Comparison of ENCODE assay signal across 8 mouse cellular contexts in genomic region chr9:106169917-106170316, GRCm38 (mm10). TPM values are rescaled to one million over a fixed set of nuclear protein-coding genes. Genes with fewer than 3 reads are reported as not detected.
A peak's percentile ranks its signal among the peaks of the same experiment; 100 is the strongest.
DNase-seq lines count a peak whose midpoint lies in the region; ATAC-seq and TF ChIP-seq lines count a peak whose summit lies in the region.

No protein-coding gene starts in this region.

- TF ChIP-seq RAD21 in CH12.LX (IDR thresholded peaks at IDR 0.05; ENCODE audit: low read depth, low read length), result no peak

- in situ Hi-C loops in CH12.LX (cut with MboI; ENCODE audit: low pct_ligation_motif_present, low pct_unique_long_range_greater_than_20kb, low sequenced_read_pairs), result loop anchor here (10.0 kb wide), 1 partner anchor 105 kb away; no protein-coding TSS in a partner anchor

- intact Hi-C loops in gastrocnemius, adult 2 months (cut with DNase I), result loop anchor here (2.0 to 10.0 kb wide), 3 partner anchors 37 to 255 kb away; partner anchors contain the start of genes Poc1a and Rpl29
- intact Hi-C loops in gastrocnemius, postnatal 36 days (cut with DNase I), result loop anchor here (5.0 to 10.0 kb wide), 2 partner anchors 37 to 265 kb away; partner anchors contain the start of gene Acy1

- TF ChIP-seq CTCF in gastrocnemius, adult 2 months (IDR thresholded peaks at IDR 0.05), result no peak
- no peak for TF ChIP-seq CTCF in CH12.LX (conservative IDR thresholded peaks at IDR 0.05 in 1 of 2, IDR thresholded peaks at IDR 0.05 in 1 of 2; ENCODE audit: low read depth in 2 of 2, low read length in 2 of 2)

- peak overlapping the region; percentile 98 for H3K27ac ChIP-seq in gastrocnemius, adult 2 months
- no peak overlapping the region for H3K27ac ChIP-seq in CH12.LX (ENCODE audit: insufficient read depth, low read depth)
- 0 out of 2 replicates have a peak overlapping the region, but pooled peaks have one; percentile 98 for H3K27ac ChIP-seq in forebrain, embryonic 15.5 days (replicated peaks)
- no peak overlapping the region for H3K27ac ChIP-seq in liver, embryonic 13.5 days

- ATAC-seq in forebrain, embryonic 15.5 days (replicated peaks), result no peak
- no peak for ATAC-seq in liver, embryonic 13.5 days (ENCODE audit: low read depth)

- H3K4me1 ChIP-seq in CH12.LX (ENCODE audit: control insufficient read depth in 1 of 2, insufficient read depth in 2 of 2), result peaks cover 6 to 23% of the 10 kb centered on the region in 2 experiments; a peak in 3 of 4 replicates
- H3K4me1 ChIP-seq in forebrain, embryonic 15.5 days, result peaks cover 36% of the 10 kb centered on the region
- H3K4me1 ChIP-seq in liver, embryonic 13.5 days (replicated peaks), result peaks cover 38% of the 10 kb centered on the region

- H3K36me3 ChIP-seq in CH12.LX (replicated peaks in 1 of 2; ENCODE audit: control insufficient read depth in 1 of 2, insufficient read depth in 1 of 2, low read length in 1 of 2), result peaks cover 0 to 6% of the 10 kb centered on the region in 2 experiments
- H3K36me3 ChIP-seq in forebrain, embryonic 15.5 days, result no peaks in the 10 kb centered on the region
- H3K36me3 ChIP-seq in liver, embryonic 13.5 days, result peaks cover 6% of the 10 kb centered on the region; the same call in 1 of the 2 replicates

- DNase-seq in gastrocnemius, adult 2 months, result no peak
- DNase-seq in gastrocnemius, postnatal 36 days, result no peak
- no peak for DNase-seq in CH12.LX (ENCODE audit: extremely low read depth)
- DNase-seq in liver, embryonic 13.5 days, result no peak
- no peak for DNase-seq in ovary, postnatal 14 days (ENCODE audit: low spot score)
- DNase-seq in thymus, postnatal 25 days, result no peak
- DNase-seq in embryo, embryonic 11 days, result no peak

- peak overlapping the region; percentile 91; the same call in 1 of the 2 replicates for H3K4me3 ChIP-seq in gastrocnemius, adult 2 months
- H3K4me3 ChIP-seq in CH12.LX (replicated peaks in 1 of 3; ENCODE audit: low read depth in 2 of 3, low read length in 2 of 3, poor library complexity in 1 of 3), result no peak overlapping the region
- H3K4me3 ChIP-seq in forebrain, embryonic 15.5 days, result peak overlapping the region; percentile 94
- H3K4me3 ChIP-seq in liver, embryonic 13.5 days (replicated peaks), result no peak overlapping the region

- H3K79me2 ChIP-seq in CH12.LX (replicated peaks; ENCODE audit: control insufficient read depth, extremely low read depth, insufficient read depth, poor library complexity, severe bottlenecking), result peaks cover 37% of the 10 kb centered on the region

- H3K4me2 ChIP-seq in CH12.LX (ENCODE audit: insufficient read depth, low read depth, poor library complexity, severe bottlenecking), result peak overlapping the region; percentile 35
- H3K4me2 ChIP-seq in forebrain, embryonic 15.5 days (replicated peaks), result peak overlapping the region; percentile 68
- H3K4me2 ChIP-seq in liver, embryonic 13.5 days, result peak overlapping the region; percentile 92

- no peaks in the 10 kb centered on the region for H3K27me3 ChIP-seq in CH12.LX (replicated peaks)
- H3K27me3 ChIP-seq in forebrain, embryonic 15.5 days, result no peaks in the 10 kb centered on the region
- no peaks in the 10 kb centered on the region for H3K27me3 ChIP-seq in liver, embryonic 13.5 days

- dilution Hi-C loops in CH12.LX (cut with MboI; ENCODE audit: extremely low pct_ligation_motif_present, extremely low pct_unique_long_range_greater_than_20kb, low sequenced_read_pairs), result no loop called here

- H3K9ac ChIP-seq in CH12.LX (ENCODE audit: insufficient read depth, low read depth), result no peak overlapping the region
- peak overlapping the region; percentile 82; the same call in 1 of the 2 replicates for H3K9ac ChIP-seq in forebrain, embryonic 15.5 days (replicated peaks)
- peak overlapping the region; percentile 88; the same call in 1 of the 2 replicates for H3K9ac ChIP-seq in liver, embryonic 13.5 days

- 36% methylated on average over 6 of the region's 6 CpGs for WGBS in forebrain, embryonic 15.5 days
- 43% methylated on average over 6 of the region's 6 CpGs for WGBS in liver, embryonic 13.5 days (ENCODE audit: insufficient replicate concordance)

- no peak for TF ChIP-seq POLR2A in CH12.LX (IDR thresholded peaks at IDR 0.05; ENCODE audit: low read depth, low read length)

- TF ChIP-seq EP300 in CH12.LX (IDR thresholded peaks at IDR 0.05; ENCODE audit: low read length), result no peak

- no peaks in the 10 kb centered on the region for H3K9me3 ChIP-seq in CH12.LX (replicated peaks; ENCODE audit: low read length)
- H3K9me3 ChIP-seq in forebrain, embryonic 15.5 days, result no peaks in the 10 kb centered on the region
- no peaks in the 10 kb centered on the region for H3K9me3 ChIP-seq in liver, embryonic 13.5 days (replicated peaks)

TF ChIP-seq in CH12.LX, 34 proteins besides CTCF, POLR2A, EP300 and RAD21:
- TF ChIP-seq ZC3H11A (IDR thresholded peaks at IDR 0.05; ENCODE audit: low read depth, low read length) (no peak), CHD2 (IDR thresholded peaks at IDR 0.05; ENCODE audit: low read length) (no peak)
TF ChIP-seq in CH12.LX: peak in this region for 0.

RNA-seq across cellular contexts. Expression of gene Wdr82, which starts 0.8 kb away (rescaled TPM):
- total RNA-seq in gastrocnemius, adult 2 months (2021), result 10 to 100 TPM; 19.4 to 25.9 TPM
- 10 to 100 TPM; 18.4 to 20.3 TPM for total RNA-seq in gastrocnemius, postnatal 36 days (2021)
- total RNA-seq in CH12.LX (2012; rRNA removed) (70.4 and 90.7 TPM in 2 replicates), CH12.LX (2014; rRNA removed) (117 and 131 TPM in 2 replicates)
- 93.6 and 100 TPM in 2 replicates for polyA plus RNA-seq in CH12.LX (2012; ENCODE audit: insufficient read length, low read depth)
- polyA plus RNA-seq in forebrain, embryonic 15.5 days (2015; fragmentation: Nextera tagmentation; extraction: Ambion mirVana), result 38.1 and 41.5 TPM in 2 replicates
- 7.8 and 7.9 TPM in 2 replicates for polyA plus RNA-seq in liver, embryonic 13.5 days (2015; fragmentation: Nextera tagmentation; extraction: Ambion mirVana)

RNA-seq across cellular contexts. Expression of gene Glyctk, which starts 12.0 kb away (rescaled TPM):
- total RNA-seq in gastrocnemius, adult 2 months (2021), result 1 to 10 TPM in 1 of 2 experiments, under 1 TPM in 1; 0.61 to 2.8 TPM
- 1 to 10 TPM in 1 of 2 experiments, under 1 TPM in 1; 0.76 to 1.2 TPM for total RNA-seq in gastrocnemius, postnatal 36 days (2021)
- 3.0 and 3.4 TPM in 2 replicates for total RNA-seq in CH12.LX (2012; rRNA removed)
- total RNA-seq in CH12.LX (2014; rRNA removed), result 2.1 and 3.0 TPM in 2 replicates
- polyA plus RNA-seq in CH12.LX (2012; ENCODE audit: insufficient read length, low read depth), result 2.8 and 3.1 TPM in 2 replicates
- polyA plus RNA-seq in forebrain, embryonic 15.5 days (2015; fragmentation: Nextera tagmentation; extraction: Ambion mirVana), result 2.9 and 3.2 TPM in 2 replicates
- 14.8 and 15.5 TPM in 2 replicates for polyA plus RNA-seq in liver, embryonic 13.5 days (2015; fragmentation: Nextera tagmentation; extraction: Ambion mirVana)

RNA-seq across cellular contexts. Expression of gene Ppm1m, which starts 29.6 kb away (rescaled TPM):
- total RNA-seq in gastrocnemius, adult 2 months (2021), result 1 to 10 TPM; 2.1 to 5.2 TPM
- total RNA-seq in gastrocnemius, postnatal 36 days (2021), result 1 to 10 TPM; 3.0 to 3.3 TPM
- total RNA-seq in CH12.LX (2012; rRNA removed), result 86.0 and 103 TPM in 2 replicates
- total RNA-seq in CH12.LX (2014; rRNA removed), result 54.7 and 60.1 TPM in 2 replicates
- 99.8 and 111 TPM in 2 replicates for polyA plus RNA-seq in CH12.LX (2012; ENCODE audit: insufficient read length, low read depth)
- polyA plus RNA-seq in forebrain, embryonic 15.5 days (2015; fragmentation: Nextera tagmentation; extraction: Ambion mirVana), result 15.4 and 15.8 TPM in 2 replicates
- 10.0 and 12.1 TPM in 2 replicates for polyA plus RNA-seq in liver, embryonic 13.5 days (2015; fragmentation: Nextera tagmentation; extraction: Ambion mirVana)

RNA-seq across cellular contexts. Expression of gene Twf2, which starts 33.0 kb away (rescaled TPM):
- 100 to 1,000 TPM; 127 to 210 TPM for total RNA-seq in gastrocnemius, adult 2 months (2021)
- total RNA-seq in gastrocnemius, postnatal 36 days (2021), result 100 to 1,000 TPM; 113 to 156 TPM
- 120 and 156 TPM in 2 replicates for total RNA-seq in CH12.LX (2012; rRNA removed)
- total RNA-seq in CH12.LX (2014; rRNA removed), result 177 and 186 TPM in 2 replicates
- polyA plus RNA-seq in CH12.LX (2012; ENCODE audit: insufficient read length, low read depth), result 129 and 131 TPM in 2 replicates
- 54.8 and 57.3 TPM in 2 replicates for polyA plus RNA-seq in forebrain, embryonic 15.5 days (2015; fragmentation: Nextera tagmentation; extraction: Ambion mirVana)
- polyA plus RNA-seq in liver, embryonic 13.5 days (2015; fragmentation: Nextera tagmentation; extraction: Ambion mirVana), result 25.6 and 26.3 TPM in 2 replicates

RNA-seq across cellular contexts. Expression of gene Tlr9, which starts 52.5 kb away (rescaled TPM):
- total RNA-seq in gastrocnemius, adult 2 months (2021), result under 1 TPM; 0.17 to 0.23 TPM
- under 1 TPM; 0.25 to 0.31 TPM for total RNA-seq in gastrocnemius, postnatal 36 days (2021)
- total RNA-seq in CH12.LX (2012; rRNA removed) (1.4 and 1.5 TPM in 2 replicates), CH12.LX (2014; rRNA removed) (0.54 and 1.0 TPM in 2 replicates)
- polyA plus RNA-seq in CH12.LX (2012; ENCODE audit: insufficient read length, low read depth), result 9.9 and 12.5 TPM in 2 replicates
- polyA plus RNA-seq in forebrain, embryonic 15.5 days (2015; fragmentation: Nextera tagmentation; extraction: Ambion mirVana), result not detected in 2 replicates
- 0.07 TPM in 1 of 2 replicates, not detected in the other for polyA plus RNA-seq in liver, embryonic 13.5 days (2015; fragmentation: Nextera tagmentation; extraction: Ambion mirVana)

Comparison
In these comparisons a context has a peak if more than half of its experiments do, and no peak if none do; other contexts are left out.
1. H3K27ac ChIP-seq: peak in gastrocnemius, adult 2 months (single experiment) and forebrain, embryonic 15.5 days (single experiment); none in CH12.LX (single experiment) and liver, embryonic 13.5 days (single experiment).
2. H3K4me3 ChIP-seq: peak in gastrocnemius, adult 2 months (single experiment) and forebrain, embryonic 15.5 days (single experiment); none in CH12.LX (0 of 3) and liver, embryonic 13.5 days (single experiment).
3. H3K4me2 ChIP-seq: peak in every context shown above with its lines; median percentile 92 in liver, embryonic 13.5 days; 68 in forebrain, embryonic 15.5 days; 35 in CH12.LX.
4. RNA of gene Ppm1m, which starts 29.6 kb away (total RNA-seq): 54.7 to 103 TPM in CH12.LX; 2.1 to 5.2 TPM in gastrocnemius, adult 2 months and 3.0 to 3.3 TPM in gastrocnemius, postnatal 36 days; every median in the first group is over 4 times any median in the second.